Mouse (Mus musculus): ENCODE data around the gene Serpinb1c. TPM values are rescaled to one million over a fixed set of nuclear protein-coding genes. Genes with fewer than 3 reads are reported as not detected.
"Not testable (repeated sequence)": the region's sequence is repeated elsewhere in the genome, so short reads cannot be mapped to it uniquely, and the experiment has no call there.

Serpinb1c gene
- polyA plus RNA-seq, 1 experiment from 2014 or later: not detected

DNA sequence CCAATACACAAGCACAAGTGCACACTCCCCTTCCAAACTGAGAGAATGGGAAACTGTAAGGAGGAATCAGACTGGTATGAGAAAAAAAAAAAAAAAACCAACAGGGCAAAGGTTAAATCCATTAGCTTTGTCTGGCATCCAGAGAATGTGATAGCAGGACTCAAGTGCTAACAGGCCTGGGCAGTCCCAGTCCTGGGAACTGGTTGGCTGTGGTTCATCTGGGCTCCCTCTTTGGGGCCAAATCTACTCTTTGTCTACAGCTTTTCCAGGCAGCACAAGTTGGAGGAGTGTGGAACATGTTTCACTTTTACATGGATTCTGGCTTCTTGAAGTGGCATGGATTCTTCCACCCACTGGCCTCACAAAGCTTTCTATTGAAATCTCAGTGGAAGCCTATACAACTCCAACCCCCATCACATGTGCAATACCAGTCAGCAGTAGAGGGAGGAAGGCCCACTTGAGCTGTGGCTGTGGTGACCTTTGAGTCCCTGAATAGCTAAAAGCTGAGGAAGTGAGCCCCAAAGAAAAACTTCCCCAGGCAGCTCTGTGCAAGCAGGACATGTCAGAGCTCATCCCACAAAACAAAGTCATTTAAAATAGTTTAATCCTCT, 14.9 kb upstream of the Serpinb1c start:
- no peaks in the 10 kb centered on the region for H3K9me3 ChIP-seq (ENCODE audit: control insufficient read depth, low read length)
- H3K4me1 ChIP-seq (replicated peaks; ENCODE audit: control insufficient read depth, insufficient read depth, low read length): no peaks in the 10 kb centered on the region
- no peaks in the 10 kb centered on the region for H3K36me3 ChIP-seq (ENCODE audit: control insufficient read depth, insufficient read depth, low read length)
- no peak overlapping the region for H3K4me3 ChIP-seq (ENCODE audit: low read length)
- H3K27me3 ChIP-seq (ENCODE audit: control insufficient read depth, insufficient read depth, low read depth, low read length): no peaks in the 10 kb centered on the region
- no peak overlapping the region for H3K9ac ChIP-seq (ENCODE audit: low read length)
- peak; percentile 93 for ATAC-seq (ENCODE audit: low read depth)
- peak overlapping the region; percentile 82 for H3K27ac ChIP-seq (ENCODE audit: low read length)
- H3K4me2 ChIP-seq (ENCODE audit: low read depth, low read length): no peak overlapping the region

DNA sequence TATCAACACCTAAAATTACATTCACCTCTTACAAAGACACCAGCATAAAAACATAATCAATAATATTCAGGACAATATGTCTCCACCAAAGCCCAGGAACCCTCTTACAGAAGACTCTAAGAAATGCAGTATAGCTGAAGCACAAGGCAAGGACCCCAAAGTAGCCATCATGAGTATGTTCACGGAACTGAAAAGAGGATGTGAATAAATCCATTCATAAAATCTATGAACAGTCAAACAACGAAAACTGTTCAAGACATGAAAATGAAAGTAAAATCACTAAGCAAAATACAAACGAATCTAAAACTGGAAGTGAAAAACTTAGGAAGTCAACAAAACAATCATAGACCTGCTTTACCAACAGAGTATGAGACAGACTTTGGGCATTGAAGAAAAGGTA, 10.2 kb upstream of the Serpinb1c start:
- Histone ChIP-seq H3K36me3 (ENCODE audit: control insufficient read depth, insufficient read depth, low read length) (no peaks in the 10 kb centered on the region), H3K4me2 (ENCODE audit: low read depth, low read length) (no peak overlapping the region), H3K4me1 (replicated peaks; ENCODE audit: control insufficient read depth, insufficient read depth, low read length) (no peaks in the 10 kb centered on the region), H3K9ac (ENCODE audit: low read length) (no peak overlapping the region), H3K4me3 (ENCODE audit: low read length) (no peak overlapping the region), H3K27me3 (ENCODE audit: control insufficient read depth, insufficient read depth, low read depth, low read length) (no peaks in the 10 kb centered on the region), H3K9me3 (ENCODE audit: control insufficient read depth, low read length) (no peaks in the 10 kb centered on the region), H3K27ac (ENCODE audit: low read length) (no peak overlapping the region)
- no peak for ATAC-seq (ENCODE audit: low read depth)
- WGBS: 75% methylated on average over 3 of the region's 3 CpGs

DNA sequence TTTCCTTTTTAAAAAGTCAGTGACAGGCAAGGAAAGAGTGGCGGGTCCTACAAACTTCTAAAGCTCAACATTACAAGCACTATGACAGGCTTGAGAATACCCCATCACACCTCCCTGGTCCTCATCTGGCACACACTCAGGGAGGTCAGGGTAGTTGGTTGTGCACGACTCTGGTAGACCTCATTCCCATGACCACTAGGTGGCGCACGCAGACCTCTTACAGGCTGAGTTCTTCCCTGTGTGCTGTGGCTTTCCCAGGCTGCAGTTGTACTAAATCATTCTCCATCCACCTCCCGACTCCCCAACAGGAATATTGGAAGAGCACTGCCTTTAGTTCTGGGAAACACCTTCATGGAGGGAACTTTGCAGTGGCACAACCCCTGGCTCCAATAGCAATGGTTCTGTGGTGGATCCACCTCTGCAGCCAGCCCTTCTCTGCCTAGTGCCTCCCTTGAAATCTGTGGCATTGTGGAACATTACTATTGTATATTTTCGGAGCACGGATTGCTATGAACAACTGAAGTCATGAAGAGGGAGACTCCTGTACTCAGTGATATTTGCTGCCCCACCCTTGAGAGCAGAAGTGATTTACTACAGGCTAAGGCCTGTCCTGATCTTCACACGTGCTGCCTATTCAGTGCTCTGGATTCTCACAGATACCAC, 5.3 kb upstream of the Serpinb1c start:
- no peaks in the 10 kb centered on the region for H3K36me3 ChIP-seq (ENCODE audit: control insufficient read depth, insufficient read depth, low read length)
- H3K9ac ChIP-seq (ENCODE audit: low read length): no peak overlapping the region
- H3K27ac ChIP-seq (ENCODE audit: low read length): no peak overlapping the region
- H3K4me1 ChIP-seq (replicated peaks; ENCODE audit: control insufficient read depth, insufficient read depth, low read length): no peaks in the 10 kb centered on the region
- H3K4me2 ChIP-seq (ENCODE audit: low read depth, low read length): no peak overlapping the region
- peak; percentile 95 for ATAC-seq (ENCODE audit: low read depth)
- WGBS: 26% methylated on average over 8 of the region's 8 CpGs
- H3K27me3 ChIP-seq (ENCODE audit: control insufficient read depth, insufficient read depth, low read depth, low read length): no peaks in the 10 kb centered on the region
- H3K4me3 ChIP-seq (ENCODE audit: low read length): no peak overlapping the region
- no peaks in the 10 kb centered on the region for H3K9me3 ChIP-seq (ENCODE audit: control insufficient read depth, low read length)

DNA sequence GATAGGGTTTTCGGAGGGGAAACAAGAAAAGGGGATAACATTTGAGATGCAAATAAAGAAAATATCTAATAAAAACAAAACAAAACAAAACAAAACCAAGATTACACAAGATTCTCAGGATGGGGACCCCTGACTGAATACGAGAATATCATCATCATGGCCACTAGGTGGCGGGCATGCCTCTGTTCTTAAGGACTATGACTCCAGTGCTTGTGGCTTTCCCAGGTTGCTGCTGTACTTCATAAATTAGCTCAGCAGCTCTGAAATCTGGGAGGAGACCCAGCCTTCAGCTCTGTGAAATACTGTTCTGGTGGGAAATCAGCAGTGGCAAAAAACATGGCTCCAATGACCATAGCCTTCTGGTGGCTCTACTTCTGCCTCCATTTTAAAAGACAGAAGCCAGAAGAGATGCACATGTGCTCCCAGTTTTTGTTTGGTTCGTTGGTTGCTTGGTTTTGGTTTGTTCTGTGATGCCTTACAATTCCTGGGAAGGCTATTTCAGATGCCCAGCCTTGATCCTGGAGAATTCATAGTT, 4.5 kb upstream of the Serpinb1c start:
- Histone ChIP-seq H3K4me3 (ENCODE audit: low read length) (no peak overlapping the region), H3K27ac (ENCODE audit: low read length) (no peak overlapping the region), H3K27me3 (ENCODE audit: control insufficient read depth, insufficient read depth, low read depth, low read length) (no peaks in the 10 kb centered on the region), H3K4me2 (ENCODE audit: low read depth, low read length) (no peak overlapping the region), H3K36me3 (ENCODE audit: control insufficient read depth, insufficient read depth, low read length) (no peaks in the 10 kb centered on the region), H3K9me3 (ENCODE audit: control insufficient read depth, low read length) (no peaks in the 10 kb centered on the region), H3K9ac (ENCODE audit: low read length) (no peak overlapping the region), H3K4me1 (replicated peaks; ENCODE audit: control insufficient read depth, insufficient read depth, low read length) (no peaks in the 10 kb centered on the region)
- WGBS: 20% methylated on average over 4 of the region's 4 CpGs
- peak; percentile 79 for ATAC-seq (ENCODE audit: low read depth)

DNA sequence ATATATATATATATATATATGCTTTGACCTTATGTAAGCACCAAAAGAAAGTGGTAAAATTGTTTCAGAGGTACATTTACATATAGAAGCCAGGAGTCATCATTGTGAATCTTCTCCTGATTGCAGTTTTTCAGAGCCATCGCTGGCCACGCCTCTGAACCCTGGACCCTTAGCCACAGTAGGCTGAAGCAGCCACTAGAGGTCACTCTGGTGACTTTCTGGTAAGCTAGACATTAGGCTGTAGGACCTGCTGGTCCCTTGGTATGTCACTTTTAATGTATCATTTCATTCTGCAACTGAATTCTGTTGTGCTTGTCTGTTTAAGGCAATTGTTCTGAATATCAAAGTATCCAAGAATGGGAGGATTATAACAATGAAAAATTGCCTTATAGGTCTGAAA, 2.6 kb upstream of the Serpinb1c start:
- Histone ChIP-seq H3K9me3 (ENCODE audit: control insufficient read depth, low read length) (no peaks in the 10 kb centered on the region), H3K4me1 (replicated peaks; ENCODE audit: control insufficient read depth, insufficient read depth, low read length) (no peaks in the 10 kb centered on the region), H3K36me3 (ENCODE audit: control insufficient read depth, insufficient read depth, low read length) (no peaks in the 10 kb centered on the region), H3K27ac (ENCODE audit: low read length) (no peak overlapping the region), H3K4me3 (ENCODE audit: low read length) (no peak overlapping the region), H3K4me2 (ENCODE audit: low read depth, low read length) (no peak overlapping the region), H3K27me3 (ENCODE audit: control insufficient read depth, insufficient read depth, low read depth, low read length) (no peaks in the 10 kb centered on the region), H3K9ac (ENCODE audit: low read length) (no peak overlapping the region)
- no peak for ATAC-seq (ENCODE audit: low read depth)
- 15% methylated on average over 2 of the region's 2 CpGs for WGBS

DNA sequence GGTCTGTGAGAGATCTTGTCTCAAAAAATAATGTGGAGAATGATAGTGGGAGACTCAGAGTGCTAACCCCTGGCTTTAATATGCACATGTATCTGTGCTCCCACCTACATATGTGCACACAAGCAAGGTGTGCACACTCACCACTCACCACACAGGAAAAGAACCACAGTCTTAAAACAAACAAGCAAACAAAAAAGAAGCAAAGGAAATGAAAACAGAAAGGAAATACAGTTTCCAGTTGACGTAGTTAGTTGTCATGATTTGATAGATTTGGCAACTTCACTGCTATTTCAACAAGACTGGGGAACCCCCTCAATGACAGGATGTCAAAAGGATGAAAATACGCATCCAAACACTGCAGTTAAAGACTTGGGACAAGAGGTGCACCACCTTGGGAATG, 1.1 kb upstream of the Serpinb1c start:
- not testable (repeated sequence) for H3K9ac ChIP-seq (ENCODE audit: low read length); H3K27ac ChIP-seq (ENCODE audit: low read length); ATAC-seq (ENCODE audit: low read depth); H3K4me3 ChIP-seq (ENCODE audit: low read length); H3K9me3 ChIP-seq (ENCODE audit: control insufficient read depth, low read length); H3K27me3 ChIP-seq (ENCODE audit: control insufficient read depth, insufficient read depth, low read depth, low read length); H3K4me1 ChIP-seq (replicated peaks; ENCODE audit: control insufficient read depth, insufficient read depth, low read length); H3K4me2 ChIP-seq (ENCODE audit: low read depth, low read length); H3K36me3 ChIP-seq (ENCODE audit: control insufficient read depth, insufficient read depth, low read length)
- WGBS: 29% methylated on average over 1 of the region's 2 CpGs

DNA sequence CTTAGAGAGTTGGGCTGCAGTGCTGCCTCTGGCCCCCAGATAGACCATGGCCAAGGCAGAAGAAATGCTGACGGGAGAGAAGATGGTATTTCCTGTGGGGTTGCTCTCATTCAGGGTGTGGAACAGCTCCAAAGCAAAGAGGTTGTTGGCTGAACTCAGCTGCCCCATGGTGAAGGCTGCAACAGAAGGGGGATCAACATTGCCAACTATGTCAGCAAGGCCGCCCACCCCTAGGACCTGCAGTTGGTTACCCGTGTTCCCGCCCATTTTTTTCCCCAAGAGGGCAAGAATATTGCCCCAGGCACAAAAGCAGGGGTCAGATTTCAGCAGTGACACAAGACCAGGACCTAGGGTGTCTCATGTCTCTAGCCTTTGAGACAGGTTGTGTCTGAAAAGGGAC, 1.1 kb downstream of the Serpinb1c start:
- no peak overlapping the region for H3K4me3 ChIP-seq (ENCODE audit: low read length)
- H3K27me3 ChIP-seq (ENCODE audit: control insufficient read depth, insufficient read depth, low read depth, low read length): no peaks in the 10 kb centered on the region
- 67% methylated on average over 4 of the region's 4 CpGs for WGBS
- no peak overlapping the region for H3K27ac ChIP-seq (ENCODE audit: low read length)
- H3K4me1 ChIP-seq (replicated peaks; ENCODE audit: control insufficient read depth, insufficient read depth, low read length): no peaks in the 10 kb centered on the region
- no peaks in the 10 kb centered on the region for H3K36me3 ChIP-seq (ENCODE audit: control insufficient read depth, insufficient read depth, low read length)
- no peaks in the 10 kb centered on the region for H3K9me3 ChIP-seq (ENCODE audit: control insufficient read depth, low read length)
- no peak overlapping the region for H3K9ac ChIP-seq (ENCODE audit: low read length)
- ATAC-seq (ENCODE audit: low read depth): no peak
- no peak overlapping the region for H3K4me2 ChIP-seq (ENCODE audit: low read depth, low read length)

DNA sequence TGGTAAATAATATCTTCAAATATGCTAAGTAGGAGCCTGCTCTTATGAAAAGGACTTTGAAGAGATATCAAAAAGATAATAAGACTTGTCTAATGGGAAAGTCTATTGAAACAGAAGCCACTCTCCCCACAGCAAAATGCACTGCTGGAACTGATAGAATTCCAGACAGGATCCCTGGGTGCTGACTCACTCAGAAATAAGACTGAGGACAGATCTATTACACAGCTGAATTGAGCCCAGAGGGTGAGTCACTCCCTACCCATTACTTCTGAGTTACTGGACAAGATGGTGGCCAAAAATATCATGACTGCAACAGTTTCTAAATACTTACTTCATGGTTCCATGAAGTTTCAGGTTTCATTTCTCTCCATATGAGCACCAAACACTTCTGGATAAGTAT, 13.3 kb downstream of the Serpinb1c start:
- no peaks in the 10 kb centered on the region for H3K9me3 ChIP-seq (ENCODE audit: control insufficient read depth, low read length)

DNA sequence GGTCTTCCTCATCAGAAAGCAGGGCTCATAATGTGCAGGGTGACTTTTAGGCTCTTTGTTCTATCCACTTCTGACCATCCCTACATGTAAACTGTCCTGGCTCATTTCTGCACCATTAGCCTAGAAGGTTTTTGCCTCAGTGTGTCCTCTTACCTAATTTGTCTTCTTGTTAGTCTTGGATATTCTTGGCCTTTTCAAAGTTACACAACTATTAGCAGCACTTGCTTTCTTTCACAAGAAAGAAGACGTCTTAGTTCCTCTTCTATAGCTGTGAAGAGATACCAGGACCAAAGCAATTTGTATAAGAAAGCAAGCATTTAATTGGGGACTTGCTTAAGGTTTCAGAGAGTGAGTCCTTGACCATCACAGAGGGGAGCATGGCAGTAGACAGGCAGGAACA, 24.1 kb downstream of the Serpinb1c start:
- no peaks in the 10 kb centered on the region for H3K4me1 ChIP-seq (replicated peaks; ENCODE audit: control insufficient read depth, insufficient read depth, low read length)
- H3K27ac ChIP-seq (ENCODE audit: low read length): no peak overlapping the region
- no peaks in the 10 kb centered on the region for H3K36me3 ChIP-seq (ENCODE audit: control insufficient read depth, insufficient read depth, low read length)
- no peak overlapping the region for H3K4me3 ChIP-seq (ENCODE audit: low read length)
- 59% methylated on average over 1 of the region's 1 CpGs for WGBS
- no peaks in the 10 kb centered on the region for H3K9me3 ChIP-seq (ENCODE audit: control insufficient read depth, low read length)
- no peaks in the 10 kb centered on the region for H3K27me3 ChIP-seq (ENCODE audit: control insufficient read depth, insufficient read depth, low read depth, low read length)
- ATAC-seq (ENCODE audit: low read depth): no peak
- H3K4me2 ChIP-seq (ENCODE audit: low read depth, low read length): no peak overlapping the region
- H3K9ac ChIP-seq (ENCODE audit: low read length): no peak overlapping the region

More for the DNA sequence above, 13.3 kb downstream of the Serpinb1c start:
- H3K4me1 ChIP-seq (replicated peaks; ENCODE audit: control insufficient read depth, insufficient read depth, low read length): no peaks in the 10 kb centered on the region
- H3K4me2 ChIP-seq (ENCODE audit: low read depth, low read length): no peak overlapping the region
- ATAC-seq (ENCODE audit: low read depth): no peak
- H3K27me3 ChIP-seq (ENCODE audit: control insufficient read depth, insufficient read depth, low read depth, low read length): no peaks in the 10 kb centered on the region
- no peak overlapping the region for H3K27ac ChIP-seq (ENCODE audit: low read length)
- H3K9ac ChIP-seq (ENCODE audit: low read length): no peak overlapping the region
- H3K4me3 ChIP-seq (ENCODE audit: low read length): no peak overlapping the region
- no peaks in the 10 kb centered on the region for H3K36me3 ChIP-seq (ENCODE audit: control insufficient read depth, insufficient read depth, low read length)

Data from lung, embryonic 16.5 days (tissue).